Mouse (Mus musculus) hindbrain, embryonic 12.5 days (tissue): ENCODE results near the gene Herc3. TPM values are rescaled to one million over a fixed set of nuclear protein-coding genes. Genes with fewer than 3 reads are reported as not detected.

Experiments used
- ATAC-seq: fragments of 200-750 bp; cut with Nextera tagmentation; 2 replicates; pipeline ENCODE4 v1.8.0; 2017; ENCODE audit warnings: moderate TSS enrichment; ENCODE audit not compliant: low FRiP score
- H3K27ac ChIP-seq: fragments of 300-500 bp; sonication (generic); 2 replicates; pipeline ENCODE4 v1.5.1; 2016; ENCODE audit warnings: mild to moderate bottlenecking
- H3K27me3 ChIP-seq: fragments of 300-500 bp; sonication (generic); 2 replicates; pipeline ENCODE4 v1.6.1; 2016; ENCODE audit warnings: mild to moderate bottlenecking
- H3K36me3 ChIP-seq: fragments of 300-500 bp; sonication (generic); 2 replicates; pipeline ENCODE4 v1.6.1; 2016; ENCODE audit warnings: mild to moderate bottlenecking
- H3K4me1 ChIP-seq: fragments of 300-500 bp; sonication (generic); 2 replicates; pipeline ENCODE4 v1.6.1; 2016
- H3K4me2 ChIP-seq: fragments of 300-500 bp; sonication (generic); replicated peaks from 2 replicates; pipeline ENCODE4 v1.6.1; 2016; ENCODE audit warnings: mild to moderate bottlenecking
- H3K4me3 ChIP-seq: fragments of 300-500 bp; sonication (generic); 2 replicates; pipeline ENCODE4 v1.5.1; 2016; ENCODE audit warnings: mild to moderate bottlenecking
- H3K9ac ChIP-seq: fragments of 300-500 bp; sonication (generic); 2 replicates; pipeline ENCODE4 v1.6.1; 2016; ENCODE audit warnings: mild to moderate bottlenecking, moderate library complexity
- H3K9me3 ChIP-seq: fragments of 300-500 bp; sonication (generic); replicated peaks from 2 replicates; pipeline ENCODE4 v1.6.1; 2016; ENCODE audit warnings: mild to moderate bottlenecking
- WGBS: fragments of 180-500 bp; shearing (Covaris S2); methylation state at CpG from one replicate; pipeline ENCODE4 v1.1.7; 2016; 5-methylcytosine and 5-hydroxymethylcytosine counted together
- polyA plus RNA-seq: library from polyadenylated mRNA; unstranded; fragments of >200 nt; fragmentation: Nextera tagmentation; extraction: Ambion mirVana; gene quantifications from 2 replicates; pipeline ENCODE4 v1.2.1, GENCODE M21; 2016

Gene Herc3
- polyA plus RNA-seq, 1 experiment from 2014 or later = 18.3 TPM

- Histone ChIP-seq H3K4me1 (peaks cover 7% of the 10 kb centered on the region), H3K27ac (no peak overlapping the region), H3K4me2 (no peak overlapping the region), H3K9ac (no peak overlapping the region), H3K27me3 (no peaks in the 10 kb centered on the region), H3K9me3 (no peaks in the 10 kb centered on the region), H3K36me3 (no peaks in the 10 kb centered on the region), H3K4me3 (no peak overlapping the region)
- no peak for ATAC-seq
- WGBS = 84% methylated on average over 2 of the region's 2 CpGs
These were observed 129.3 kb downstream of the Herc3 start for GRCm38 (mm10) chr6:58960523-58960922.

GRCm38 (mm10) chr6:58962691-58963090 lies 131.4 kb downstream of the Herc3 start:
- WGBS = 88% methylated on average over 5 of the region's 5 CpGs

GRCm38 (mm10) chr6:58964091-58964490 lies 132.8 kb downstream of the Herc3 start:
- no peak for ATAC-seq
- no peak overlapping the region for H3K27ac ChIP-seq
- H3K4me3 ChIP-seq = no peak overlapping the region
- no peak overlapping the region for H3K4me2 ChIP-seq
- no peak overlapping the region for H3K9ac ChIP-seq
- H3K27me3 ChIP-seq = no peaks in the 10 kb centered on the region
- H3K4me1 ChIP-seq = peaks cover 10% of the 10 kb centered on the region
- no peaks in the 10 kb centered on the region for H3K9me3 ChIP-seq
- no peaks in the 10 kb centered on the region for H3K36me3 ChIP-seq
- WGBS = 89% methylated on average over 2 of the region's 2 CpGs

More at GRCm38 (mm10) chr6:58962691-58963090, 131.4 kb downstream of the Herc3 start:
- Histone ChIP-seq H3K4me3 (no peak overlapping the region), H3K36me3 (no peaks in the 10 kb centered on the region), H3K4me2 (no peak overlapping the region), H3K27ac (no peak overlapping the region), H3K9me3 (no peaks in the 10 kb centered on the region), H3K9ac (no peak overlapping the region), H3K27me3 (no peaks in the 10 kb centered on the region), H3K4me1 (peaks cover 10% of the 10 kb centered on the region)
- no peak for ATAC-seq

GRCm38 (mm10) chr6:58964565-58964964 lies 133.3 kb downstream of the Herc3 start:
- peaks cover 10% of the 10 kb centered on the region for H3K4me1 ChIP-seq
- no peaks in the 10 kb centered on the region for H3K27me3 ChIP-seq
- no peaks in the 10 kb centered on the region for H3K36me3 ChIP-seq
- no peak overlapping the region for H3K27ac ChIP-seq
- no peak overlapping the region for H3K9ac ChIP-seq
- H3K9me3 ChIP-seq = no peaks in the 10 kb centered on the region
- no peak for ATAC-seq
- no peak overlapping the region for H3K4me2 ChIP-seq
- H3K4me3 ChIP-seq = no peak overlapping the region

GRCm38 (mm10) chr6:58965071-58965831 lies 134.0 kb downstream of the Herc3 start:
- Histone ChIP-seq H3K9ac (no peak overlapping the region), H3K4me1 (peaks cover 10% of the 10 kb centered on the region), H3K27me3 (no peaks in the 10 kb centered on the region), H3K36me3 (no peaks in the 10 kb centered on the region), H3K27ac (peak overlapping the region; percentile 52), H3K4me2 (peak overlapping the region; percentile 28), H3K9me3 (no peaks in the 10 kb centered on the region), H3K4me3 (no peak overlapping the region)
- ATAC-seq = peak; percentile 57
- whole genome bisulfite sequencing = 28% methylated on average over 12 of the region's 12 CpGs

GRCm38 (mm10) chr6:58968272-58968671 lies 137.0 kb downstream of the Herc3 start:
- H3K36me3 ChIP-seq = no peaks in the 10 kb centered on the region
- no peak overlapping the region for H3K4me3 ChIP-seq
- H3K27ac ChIP-seq = no peak overlapping the region
- no peaks in the 10 kb centered on the region for H3K27me3 ChIP-seq
- 93% methylated on average over 3 of the region's 3 CpGs for WGBS
- H3K4me2 ChIP-seq = no peak overlapping the region
- no peaks in the 10 kb centered on the region for H3K9me3 ChIP-seq
- no peak for ATAC-seq
- no peak overlapping the region for H3K9ac ChIP-seq
- peaks cover 10% of the 10 kb centered on the region for H3K4me1 ChIP-seq

Other genes with a start within 250 kb of the Herc3 start
- 41.8 and 42.5 TPM in 2 replicates for gene Abcg2, start 246.9 kb upstream of the Herc3 start, polyA plus RNA-seq
- 69.8 and 81.1 TPM in 2 replicates for gene Nap1l5, start 75.6 kb downstream of the Herc3 start, polyA plus RNA-seq
- 6.2 and 6.8 TPM in 2 replicates for gene Fam13a, start 193.1 kb downstream of the Herc3 start, polyA plus RNA-seq